Mouse (Mus musculus) spleen, adult 2 months (tissue): ENCODE data around the gene Ccdc22.

ENCODE experiments used
- CTCF ChIP-seq: fragments of 200-500 bp; IDR thresholded peaks from 2 replicates; pipeline ENCODE4 v1.5.1; 2011; ENCODE audit warnings: mild to moderate bottlenecking, inconsistent platforms; ENCODE audit not compliant: insufficient read depth, insufficient read length, insufficient replicate concordance; ENCODE audit errors: extremely low read depth
- POLR2A ChIP-seq: fragments of 200-500 bp; IDR thresholded peaks from 2 replicates; pipeline ENCODE4 v1.6.1; 2011; ENCODE audit warnings: low read depth, low read length, inconsistent platforms

DNA sequence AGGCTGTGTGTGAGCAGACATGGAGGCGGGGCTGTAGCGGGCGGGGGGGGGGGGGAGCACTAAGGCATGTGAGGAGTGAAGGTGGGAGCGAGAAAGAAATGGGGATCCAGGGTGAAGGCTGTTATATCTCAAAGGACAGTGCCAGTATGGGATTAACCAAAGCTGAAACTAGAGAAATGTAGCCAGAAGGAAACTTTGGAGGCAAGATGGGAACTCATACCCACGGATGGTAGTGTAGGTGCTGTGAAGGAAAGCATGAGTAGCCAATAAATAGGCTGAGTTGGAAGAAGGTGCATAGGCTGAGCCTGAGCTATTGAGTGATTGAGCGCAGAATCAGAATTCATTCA is 30.5 kb downstream of the Ccdc22 start:
- TF ChIP-seq CTCF = no peak
- no peak for TF ChIP-seq POLR2A
